Mouse (Mus musculus): ENCODE measurements around the gene Erich6.

GRCm38 (mm10) chr3:58685396-58685795 is 48.4 kb upstream of the Erich6 start:
- no peak for TF ChIP-seq CTCF (IDR thresholded peaks at IDR 0.05; ENCODE audit: low read depth, low read length)
- TF ChIP-seq POLR2A (IDR thresholded peaks at IDR 0.05; ENCODE audit: borderline replicate concordance, low read depth, low read length) = no peak
